Mouse (Mus musculus): Measurements from ENCODE around the gene Dcaf12. TPM values are rescaled to one million over a fixed set of nuclear protein-coding genes. Genes with fewer than 3 reads are reported as not detected.

Gene Dcaf12
- 33.2 and 34.2 TPM in 2 replicates for polyA plus RNA-seq (2014; fragmentation: Nextera tagmentation; extraction: Ambion mirVana)

GRCm38 (mm10) chr4:41314141-41315129, at the start of gene Dcaf12:
TSS of gene Dcaf12 (minus strand) at chr4:41314889.
- Histone ChIP-seq H3K9ac (ENCODE audit: low read length) (peak within 1 kb of the TSS; percentile 91), H3K4me1 (ENCODE audit: control insufficient read depth in 2 of 2, insufficient read depth in 2 of 2, low read length in 2 of 2) (peaks cover 9 to 17% of the 10 kb centered on the region in 2 experiments), H3K27me3 (ENCODE audit: control insufficient read depth, insufficient read depth, low read length) (no peaks in the 10 kb centered on the region), H3K36me3 (ENCODE audit: control insufficient read depth, insufficient read depth, low read length) (peaks cover 38% of the 10 kb centered on the region), H3K4me3 (ENCODE audit: control insufficient read depth in 1 of 2, insufficient read depth in 1 of 2, low read depth in 1 of 2, low read length in 2 of 2) (peak within 1 kb of the TSS; percentile 81 to 87), H3K27ac (replicated peaks in 1 of 2; ENCODE audit: control insufficient read depth in 1 of 2, insufficient read depth in 1 of 2, low read depth in 2 of 2, low read length in 2 of 2) (peak within 1 kb of the TSS; percentile 90 to 96), H3K4me2 (ENCODE audit: low read length) (peak within 1 kb of the TSS; percentile 92), H3K9me3 (ENCODE audit: control insufficient read depth, low read length) (no peaks in the 10 kb centered on the region)
- WGBS, result under 1% methylated on average over 70 of the region's 70 CpGs
- peak; percentile 95 for ATAC-seq (ENCODE audit: insufficient number of reproducible peaks, insufficient read depth, low FRiP score, low read depth)

GRCm38 (mm10) chr4:41361059-41361458, 46.4 kb upstream of the Dcaf12 start:
- Histone ChIP-seq H3K36me3 (ENCODE audit: control insufficient read depth, insufficient read depth, low read length) (peaks cover 10% of the 10 kb centered on the region; the same call in 1 of the 2 replicates), H3K4me2 (ENCODE audit: low read length) (no peak overlapping the region), H3K27ac (replicated peaks in 1 of 2; ENCODE audit: control insufficient read depth in 1 of 2, insufficient read depth in 1 of 2, low read depth in 2 of 2, low read length in 2 of 2) (no peak overlapping the region), H3K4me3 (ENCODE audit: control insufficient read depth in 1 of 2, insufficient read depth in 1 of 2, low read depth in 1 of 2, low read length in 2 of 2) (no peak overlapping the region), H3K27me3 (ENCODE audit: control insufficient read depth, insufficient read depth, low read length) (no peaks in the 10 kb centered on the region), H3K4me1 (ENCODE audit: control insufficient read depth in 2 of 2, insufficient read depth in 2 of 2, low read length in 2 of 2) (no peaks in the 10 kb centered on the region), H3K9ac (ENCODE audit: low read length) (no peak overlapping the region), H3K9me3 (ENCODE audit: control insufficient read depth, low read length) (no peaks in the 10 kb centered on the region)
- no peak for ATAC-seq (ENCODE audit: insufficient number of reproducible peaks, insufficient read depth, low FRiP score, low read depth)
- 91% methylated on average over 3 of the region's 3 CpGs for WGBS

- 91% methylated on average over 7 of the region's 7 CpGs for WGBS
- no peak overlapping the region for H3K4me2 ChIP-seq (ENCODE audit: low read length)
- no peak overlapping the region for H3K4me3 ChIP-seq (ENCODE audit: control insufficient read depth in 1 of 2, insufficient read depth in 1 of 2, low read depth in 1 of 2, low read length in 2 of 2)
- no peak overlapping the region for H3K27ac ChIP-seq (replicated peaks in 1 of 2; ENCODE audit: control insufficient read depth in 1 of 2, insufficient read depth in 1 of 2, low read depth in 2 of 2, low read length in 2 of 2)
- no peak overlapping the region for H3K9ac ChIP-seq (ENCODE audit: low read length)
- peaks cover 17% of the 10 kb centered on the region for H3K36me3 ChIP-seq (ENCODE audit: control insufficient read depth, insufficient read depth, low read length)
- H3K9me3 ChIP-seq (ENCODE audit: control insufficient read depth, low read length), result no peaks in the 10 kb centered on the region
- ATAC-seq (ENCODE audit: insufficient number of reproducible peaks, insufficient read depth, low FRiP score, low read depth), result no peak
- H3K4me1 ChIP-seq (ENCODE audit: control insufficient read depth in 2 of 2, insufficient read depth in 2 of 2, low read length in 2 of 2), result no peaks in the 10 kb centered on the region
- no peaks in the 10 kb centered on the region for H3K27me3 ChIP-seq (ENCODE audit: control insufficient read depth, insufficient read depth, low read length)
These were observed 44.7 kb upstream of the Dcaf12 start for GRCm38 (mm10) chr4:41359358-41359757.

- WGBS, result 89% methylated on average over 2 of the region's 2 CpGs
- no peak for ATAC-seq (ENCODE audit: insufficient number of reproducible peaks, insufficient read depth, low FRiP score, low read depth)
- Histone ChIP-seq H3K4me1 (ENCODE audit: control insufficient read depth in 2 of 2, insufficient read depth in 2 of 2, low read length in 2 of 2) (no peaks in the 10 kb centered on the region), H3K27me3 (ENCODE audit: control insufficient read depth, insufficient read depth, low read length) (no peaks in the 10 kb centered on the region), H3K9ac (ENCODE audit: low read length) (no peak overlapping the region), H3K9me3 (ENCODE audit: control insufficient read depth, low read length) (no peaks in the 10 kb centered on the region), H3K36me3 (ENCODE audit: control insufficient read depth, insufficient read depth, low read length) (peaks cover 17% of the 10 kb centered on the region), H3K27ac (replicated peaks in 1 of 2; ENCODE audit: control insufficient read depth in 1 of 2, insufficient read depth in 1 of 2, low read depth in 2 of 2, low read length in 2 of 2) (no peak overlapping the region), H3K4me2 (ENCODE audit: low read length) (no peak overlapping the region), H3K4me3 (ENCODE audit: control insufficient read depth in 1 of 2, insufficient read depth in 1 of 2, low read depth in 1 of 2, low read length in 2 of 2) (no peak overlapping the region)
These were observed 44.0 kb upstream of the Dcaf12 start for GRCm38 (mm10) chr4:41358669-41359068.

GRCm38 (mm10) chr4:41357154-41357553, 42.5 kb upstream of the Dcaf12 start:
- Histone ChIP-seq H3K9ac (ENCODE audit: low read length) (no peak overlapping the region), H3K4me3 (ENCODE audit: control insufficient read depth in 1 of 2, insufficient read depth in 1 of 2, low read depth in 1 of 2, low read length in 2 of 2) (no peak overlapping the region), H3K36me3 (ENCODE audit: control insufficient read depth, insufficient read depth, low read length) (peaks cover 17% of the 10 kb centered on the region), H3K9me3 (ENCODE audit: control insufficient read depth, low read length) (no peaks in the 10 kb centered on the region), H3K4me1 (ENCODE audit: control insufficient read depth in 2 of 2, insufficient read depth in 2 of 2, low read length in 2 of 2) (no peaks in the 10 kb centered on the region), H3K4me2 (ENCODE audit: low read length) (no peak overlapping the region), H3K27me3 (ENCODE audit: control insufficient read depth, insufficient read depth, low read length) (no peaks in the 10 kb centered on the region), H3K27ac (replicated peaks in 1 of 2; ENCODE audit: control insufficient read depth in 1 of 2, insufficient read depth in 1 of 2, low read depth in 2 of 2, low read length in 2 of 2) (no peak overlapping the region)
- ATAC-seq (ENCODE audit: insufficient number of reproducible peaks, insufficient read depth, low FRiP score, low read depth), result no peak
- 87% methylated on average over 2 of the region's 2 CpGs for WGBS

GRCm38 (mm10) chr4:41353265-41353664, 38.6 kb upstream of the Dcaf12 start:
- H3K27me3 ChIP-seq (ENCODE audit: control insufficient read depth, insufficient read depth, low read length), result no peaks in the 10 kb centered on the region
- H3K9ac ChIP-seq (ENCODE audit: low read length), result no peak overlapping the region
- H3K4me2 ChIP-seq (ENCODE audit: low read length), result no peak overlapping the region
- H3K9me3 ChIP-seq (ENCODE audit: control insufficient read depth, low read length), result no peaks in the 10 kb centered on the region
- WGBS, result 79% methylated on average over 1 of the region's 1 CpGs
- H3K27ac ChIP-seq (replicated peaks in 1 of 2; ENCODE audit: control insufficient read depth in 1 of 2, insufficient read depth in 1 of 2, low read depth in 2 of 2, low read length in 2 of 2), result no peak overlapping the region
- ATAC-seq (ENCODE audit: insufficient number of reproducible peaks, insufficient read depth, low FRiP score, low read depth), result no peak
- peaks cover 0 to 6% of the 10 kb centered on the region in 2 experiments; a peak in 1 of 4 replicates for H3K4me1 ChIP-seq (ENCODE audit: control insufficient read depth in 2 of 2, insufficient read depth in 2 of 2, low read length in 2 of 2)
- peaks cover 7% of the 10 kb centered on the region; the same call in 1 of the 2 replicates for H3K36me3 ChIP-seq (ENCODE audit: control insufficient read depth, insufficient read depth, low read length)
- no peak overlapping the region for H3K4me3 ChIP-seq (ENCODE audit: control insufficient read depth in 1 of 2, insufficient read depth in 1 of 2, low read depth in 1 of 2, low read length in 2 of 2)

GRCm38 (mm10) chr4:41352758-41353157, 38.1 kb upstream of the Dcaf12 start:
- Histone ChIP-seq H3K4me1 (ENCODE audit: control insufficient read depth in 2 of 2, insufficient read depth in 2 of 2, low read length in 2 of 2) (peaks cover 0 to 6% of the 10 kb centered on the region in 2 experiments; a peak in 1 of 4 replicates), H3K27ac (replicated peaks in 1 of 2; ENCODE audit: control insufficient read depth in 1 of 2, insufficient read depth in 1 of 2, low read depth in 2 of 2, low read length in 2 of 2) (no peak overlapping the region), H3K4me3 (ENCODE audit: control insufficient read depth in 1 of 2, insufficient read depth in 1 of 2, low read depth in 1 of 2, low read length in 2 of 2) (no peak overlapping the region), H3K27me3 (ENCODE audit: control insufficient read depth, insufficient read depth, low read length) (no peaks in the 10 kb centered on the region), H3K9ac (ENCODE audit: low read length) (no peak overlapping the region), H3K36me3 (ENCODE audit: control insufficient read depth, insufficient read depth, low read length) (peaks cover 7% of the 10 kb centered on the region; the same call in 1 of the 2 replicates), H3K9me3 (ENCODE audit: control insufficient read depth, low read length) (no peaks in the 10 kb centered on the region), H3K4me2 (ENCODE audit: low read length) (no peak overlapping the region)
- 89% methylated on average over 4 of the region's 4 CpGs for WGBS
- no peak for ATAC-seq (ENCODE audit: insufficient number of reproducible peaks, insufficient read depth, low FRiP score, low read depth)

Measured in heart, embryonic 14.5 days (tissue).